Mouse (Mus musculus) adrenal gland, postnatal 14 days (tissue): ENCODE measurements around the gene Trpv1. TPM values are rescaled to one million over a fixed set of nuclear protein-coding genes. Genes with fewer than 3 reads are reported as not detected.

Experiments used
- DNase-seq: peaks from one replicate; pipeline ENCODE4 v3.0.0; 2021; ENCODE audit warnings: mixed read lengths
- total RNA-seq: library from RNA; stranded (reverse); gene quantifications from 2 replicates; pipeline ENCODE4 v1.2.3, GENCODE M21; 2021

Trpv1 gene
- total RNA-seq, 1 experiment from 2014 or later = not detected

GRCm38 (mm10) chr11:73235990-73236701, 2.1 kb downstream of the Trpv1 start:
- peak; percentile 82 for DNase-seq

DNA sequence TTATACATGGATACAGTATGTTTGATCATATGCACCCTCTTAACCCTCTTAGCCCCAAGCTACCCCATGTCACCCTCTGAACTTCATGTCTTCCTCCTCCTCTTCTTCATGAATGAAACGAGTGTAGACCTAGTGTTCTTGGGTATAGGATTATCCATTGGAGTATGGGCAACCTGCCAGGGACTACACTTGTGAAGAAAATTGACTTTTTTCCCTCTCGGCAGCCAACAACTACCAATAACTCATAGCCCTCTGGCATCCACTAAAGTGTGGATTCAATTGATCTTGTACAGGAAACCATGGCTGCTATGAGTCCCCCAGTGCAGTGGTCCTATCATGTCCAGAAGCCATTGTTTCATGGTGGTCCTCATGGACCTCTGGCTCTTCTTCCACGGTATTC, 2.6 kb downstream of the Trpv1 start:
- no peak for DNase-seq

DNA sequence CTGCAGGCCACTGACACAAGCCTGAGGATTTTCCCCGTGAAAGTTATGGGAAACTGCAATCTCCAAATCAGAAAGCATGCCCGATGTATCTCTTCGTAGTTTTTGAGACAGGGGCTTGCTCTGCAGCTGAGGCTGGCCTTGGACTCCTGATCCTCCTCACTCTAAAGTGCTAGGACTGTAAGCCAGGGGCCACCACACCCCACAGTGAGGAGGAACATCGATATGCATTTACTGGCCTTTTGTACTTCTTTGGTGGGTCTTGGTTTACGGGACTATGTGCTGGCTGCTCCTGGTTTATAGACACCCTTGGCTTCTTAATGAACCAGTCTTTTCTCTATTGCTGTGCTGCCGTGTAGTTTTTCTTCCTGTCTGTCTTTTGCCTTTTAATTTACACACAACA, 8.1 kb downstream of the Trpv1 start:
- DNase-seq = no peak

GRCm38 (mm10) chr11:73242777-73243176, 8.7 kb downstream of the Trpv1 start:
- no peak for DNase-seq

- DNase-seq = no peak
Observed at GRCm38 (mm10) chr11:73257362-73257945, 23.4 kb downstream of the Trpv1 start.

- DNase-seq = peak; percentile 20
Observed at GRCm38 (mm10) chr11:73258664-73259063, 24.6 kb downstream of the Trpv1 start.

GRCm38 (mm10) chr11:73260457-73260856, 26.4 kb downstream of the Trpv1 start:
- DNase-seq = no peak

DNA sequence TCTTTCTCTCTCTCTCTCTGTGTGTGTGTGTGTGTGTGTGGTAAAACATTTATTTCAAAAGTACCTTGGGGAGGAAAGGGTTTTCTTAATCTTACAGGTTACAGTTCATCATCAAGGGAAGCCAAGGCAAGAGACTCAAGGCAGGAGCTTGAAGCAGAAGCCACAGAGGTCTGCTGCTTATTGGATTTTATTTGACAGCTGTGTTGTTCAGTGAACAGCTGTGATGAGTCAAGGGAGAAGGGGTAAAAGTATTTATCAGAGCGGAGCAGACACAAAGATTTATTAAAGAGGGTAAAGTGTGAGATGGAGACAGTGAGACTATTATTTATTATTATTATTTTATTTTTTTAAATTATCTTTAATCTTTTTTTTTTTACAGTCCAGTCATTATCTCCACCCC, 27.3 kb downstream of the Trpv1 start:
- DNase-seq = no peak

GRCm38 (mm10) chr11:73267267-73267666, 33.2 kb downstream of the Trpv1 start, which contains the start of gene Trpv3:
TSS of gene Trpv3 (plus strand) at chr11:73267388.
- DNase-seq = no peak

GRCm38 (mm10) chr11:73274821-73275220, 40.7 kb downstream of the Trpv1 start:
- DNase-seq = no peak

GRCm38 (mm10) chr11:73280710-73281109, 46.6 kb downstream of the Trpv1 start:
- no peak for DNase-seq

GRCm38 (mm10) chr11:73281528-73282027, 47.5 kb downstream of the Trpv1 start:
- peak; percentile 70 for DNase-seq

- no peak for DNase-seq
Observed at GRCm38 (mm10) chr11:73283369-73283768, 49.3 kb downstream of the Trpv1 start.

DNA sequence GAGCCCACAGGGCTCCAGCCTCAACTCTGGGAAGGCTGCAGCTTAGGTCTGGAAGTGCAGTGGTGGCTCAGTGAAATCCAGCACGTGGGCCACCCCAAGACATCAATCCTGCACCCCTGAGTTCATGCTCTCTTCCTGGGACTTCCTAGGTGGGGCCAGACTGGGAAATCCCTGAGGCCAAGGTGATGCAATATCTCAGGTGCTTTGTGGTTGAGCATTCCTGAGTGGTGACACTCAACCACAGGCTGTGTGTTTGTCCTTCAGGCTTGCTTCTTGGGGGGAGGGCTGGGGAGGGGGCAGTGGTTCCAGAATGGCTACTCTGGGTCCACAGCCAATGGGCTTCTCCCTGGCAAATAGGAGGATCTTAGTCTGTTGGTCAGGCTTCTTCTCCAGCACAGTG, 49.8 kb downstream of the Trpv1 start:
- DNase-seq = no peak

GRCm38 (mm10) chr11:73284351-73284750, 50.3 kb downstream of the Trpv1 start:
- DNase-seq = no peak

DNA sequence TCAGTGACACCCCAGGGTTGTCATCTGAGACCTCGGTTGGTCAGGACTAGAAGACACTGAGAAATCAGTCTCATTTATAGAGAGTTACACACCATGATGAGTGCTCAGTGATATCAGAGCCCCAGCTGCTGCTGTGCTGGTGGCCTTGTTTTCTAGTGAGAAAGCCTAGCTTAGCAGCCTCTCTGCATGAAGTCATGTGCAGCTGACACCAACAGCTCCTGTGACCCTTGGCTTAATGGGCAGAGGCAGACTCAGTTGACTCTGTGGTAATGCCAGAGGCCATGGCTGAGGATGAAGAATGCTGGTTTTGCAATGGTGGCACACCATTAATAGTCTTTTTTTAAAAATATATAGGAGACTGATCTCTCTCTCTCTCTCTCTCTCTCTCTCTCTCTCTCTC, 55.5 kb downstream of the Trpv1 start:
- no peak for DNase-seq

DNA sequence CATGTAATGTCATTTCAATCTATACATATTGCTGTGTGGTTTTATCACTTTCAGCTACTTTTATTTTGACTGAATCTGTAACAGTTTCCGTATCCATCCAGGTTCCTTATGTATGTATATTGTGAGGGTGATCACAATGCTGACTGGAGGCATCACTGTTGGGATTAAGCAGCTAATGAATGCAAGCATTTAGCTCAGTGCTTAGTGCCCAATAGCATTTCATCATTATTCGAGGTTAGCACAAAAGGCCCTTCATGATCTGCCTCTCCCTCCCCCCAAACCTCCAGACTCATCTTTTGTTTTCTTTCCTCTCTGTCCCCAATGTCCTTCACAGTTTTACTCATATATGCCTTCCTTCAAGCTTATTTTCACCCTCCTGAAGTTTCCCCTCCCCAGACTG, 69.0 kb downstream of the Trpv1 start:
- DNase-seq = no peak

Other genes with a start within 250 kb of the Trpv1 start
- gene P2rx1, start 235.2 kb upstream of the Trpv1 start, total RNA-seq = 0.98 and 1.2 TPM in 2 replicates
- gene Camkk1, start 215.3 kb upstream of the Trpv1 start, total RNA-seq = 1.3 and 1.5 TPM in 2 replicates
- gene Ncbp3, start 186.5 kb upstream of the Trpv1 start, total RNA-seq = 9.2 and 10.9 TPM in 2 replicates
- 0.30 and 1.7 TPM in 2 replicates for gene Itgae, start 143.7 kb upstream of the Trpv1 start, total RNA-seq
- gene Haspin, start 96.0 kb upstream of the Trpv1 start, total RNA-seq = 2.6 and 3.2 TPM in 2 replicates
- 12.7 and 14.2 TPM in 2 replicates for gene P2rx5, start 73.9 kb upstream of the Trpv1 start, total RNA-seq
- 104 and 115 TPM in 2 replicates for gene Emc6, start 57.3 kb upstream of the Trpv1 start, total RNA-seq
- gene Tax1bp3, start 57.2 kb upstream of the Trpv1 start, total RNA-seq = 69.6 and 69.7 TPM in 2 replicates
- gene Ctns, start 35.2 kb upstream of the Trpv1 start, total RNA-seq = 12.9 and 16.6 TPM in 2 replicates
- gene Shpk, start 34.8 kb upstream of the Trpv1 start, total RNA-seq = 10.3 and 11.8 TPM in 2 replicates
- 0.15 TPM in 2 replicates for gene Trpv3, start 33.1 kb downstream of the Trpv1 start, total RNA-seq
- 27.6 and 38.0 TPM in 2 replicates for gene Aspa, start 95.3 kb downstream of the Trpv1 start, total RNA-seq
- not detected in 2 replicates for gene Gm49340, start 95.4 kb downstream of the Trpv1 start, total RNA-seq
- gene Spata22, start 95.4 kb downstream of the Trpv1 start, total RNA-seq = 2.0 and 3.0 TPM in 2 replicates
- not detected in 2 replicates for gene Olfr20, start 116.5 kb downstream of the Trpv1 start, total RNA-seq
- gene Olfr376, start 137.0 kb downstream of the Trpv1 start, total RNA-seq = not detected in 2 replicates
- gene Olfr1, start 165.3 kb downstream of the Trpv1 start, total RNA-seq = not detected in 2 replicates
- gene Olfr378, start 194.2 kb downstream of the Trpv1 start, total RNA-seq = not detected in 2 replicates
- not detected in 2 replicates for gene Olfr380, start 223.2 kb downstream of the Trpv1 start, total RNA-seq